Mouse (Mus musculus) heart, postnatal 0 days (tissue): ENCODE measurements around the gene Ap3b1. TPM values are rescaled to one million over a fixed set of nuclear protein-coding genes. Genes with fewer than 3 reads are reported as not detected.
A peak's percentile ranks its signal among the peaks of the same experiment; 100 is the strongest.

Experiments
- ATAC-seq: fragments of 200-750 bp; cut with Nextera tagmentation; 2 replicates; pipeline ENCODE4 v1.8.0; 2017; ENCODE audit warnings: low read depth, moderate number of reproducible peaks, moderate library complexity; ENCODE audit not compliant: insufficient read depth
- DNase-seq: peaks from one replicate; pipeline ENCODE4 v3.0.0-alpha.2; 2016; ENCODE audit warnings: low spot score
- H3K27ac ChIP-seq: fragments of 300-500 bp; sonication (generic); 2 replicates; pipeline ENCODE4 v1.5.1; 2014; ENCODE audit warnings: low read depth, mild to moderate bottlenecking
- H3K27me3 ChIP-seq: fragments of 300-500 bp; sonication (generic); 2 replicates; pipeline ENCODE4 v1.6.1; 2014; ENCODE audit warnings: low read length, mixed read lengths; ENCODE audit not compliant: control insufficient read depth, insufficient read depth
- H3K36me3 ChIP-seq: fragments of 300-500 bp; sonication (generic); replicated peaks from 2 replicates; pipeline ENCODE4 v1.6.1; 2014; ENCODE audit warnings: low read length, mixed read lengths; ENCODE audit not compliant: control insufficient read depth, insufficient read depth
- H3K4me1 ChIP-seq: fragments of 300-500 bp; sonication (generic); 2 replicates; pipeline ENCODE4 v1.6.1; 2014; ENCODE audit warnings: antibody characterized with exemption; ENCODE audit not compliant: control insufficient read depth, insufficient read depth
- H3K4me2 ChIP-seq: fragments of 300-500 bp; sonication (generic); 2 replicates; pipeline ENCODE4 v1.6.1; 2014; ENCODE audit warnings: low read depth, mild to moderate bottlenecking, low read length, moderate library complexity
- H3K4me3 ChIP-seq: fragments of 300-500 bp; sonication (generic); 2 replicates; pipeline ENCODE4 v1.5.1; 2014; ENCODE audit warnings: low read depth, low read length
- H3K9ac ChIP-seq: fragments of 300-500 bp; sonication (generic); replicated peaks from 2 replicates; pipeline ENCODE4 v1.6.1; 2014; ENCODE audit warnings: low read depth, low read length, mixed read lengths
- H3K9me3 ChIP-seq: fragments of 300-500 bp; sonication (generic); replicated peaks from 2 replicates; pipeline ENCODE4 v1.6.1; 2016; ENCODE audit warnings: low read length; ENCODE audit not compliant: control insufficient read depth
- CTCF ChIP-seq: IDR thresholded peaks from 2 replicates; pipeline ENCODE4 v1.5.1; 2016; ENCODE audit warnings: antibody characterized with exemption, control low read depth, low read depth
- EP300 ChIP-seq: IDR thresholded peaks from 2 replicates; pipeline ENCODE4 v1.6.1; 2016; ENCODE audit warnings: antibody characterized with exemption, low read depth
- WGBS: fragments of 180-500 bp; shearing (Covaris S2); extraction: QIAGEN DNeasy Blood & Tissue Kit; methylation state at CpG from one replicate; pipeline ENCODE4 v1.1.7; 2014; 5-methylcytosine and 5-hydroxymethylcytosine counted together
- polyA plus RNA-seq: library from polyadenylated mRNA; unstranded; fragments of >200 nt; fragmentation: Nextera tagmentation; extraction: Ambion mirVana; gene quantifications from 2 replicates; pipeline ENCODE4 v1.2.1, GENCODE M21; 2015
- total RNA-seq: library from RNA; depleted of rRNA; stranded (reverse); fragments of >200 nt; gene quantifications from 2 replicates; pipeline ENCODE4 v1.2.3, GENCODE M21; 2014; ENCODE audit warnings: low replicate concordance

Gene Ap3b1
- total and polyA plus RNA-seq, 2 experiments from 2014 or later = 22.5 to 26.0 TPM

GRCm38 (mm10) chr13:94524669-94525238, 166.0 kb downstream of the Ap3b1 start:
- peaks cover 14% of the 10 kb centered on the region; the same call in 1 of the 2 replicates for H3K4me1 ChIP-seq
- H3K9ac ChIP-seq = no peak overlapping the region
- peaks cover 21% of the 10 kb centered on the region for H3K36me3 ChIP-seq
- ATAC-seq (peak; percentile 55), DNase-seq (peak; percentile 27)
- no peaks in the 10 kb centered on the region for H3K9me3 ChIP-seq
- 31% methylated on average over 7 of the region's 7 CpGs for WGBS
- H3K4me3 ChIP-seq = no peak overlapping the region
- no peak overlapping the region for H3K4me2 ChIP-seq
- no peaks in the 10 kb centered on the region for H3K27me3 ChIP-seq
- peak overlapping the region; percentile 5; the same call in 1 of the 2 replicates for H3K27ac ChIP-seq
- no peak for TF ChIP-seq CTCF
- no peak for TF ChIP-seq EP300

- H3K36me3 ChIP-seq = peaks cover 26% of the 10 kb centered on the region
- WGBS = 89% methylated on average over 5 of the region's 5 CpGs
- no peak for TF ChIP-seq EP300
- no peak for TF ChIP-seq CTCF
- H3K9ac ChIP-seq = no peak overlapping the region
- H3K27ac ChIP-seq = no peak overlapping the region
- no peaks in the 10 kb centered on the region for H3K27me3 ChIP-seq
- 0 out of 2 replicates have a peak, but pooled peaks cover 7% of the 10 kb centered on the region for H3K4me1 ChIP-seq
- no peak for DNase-seq
- H3K9me3 ChIP-seq = no peaks in the 10 kb centered on the region
- no peak for ATAC-seq
- no peak overlapping the region for H3K4me3 ChIP-seq
- no peak overlapping the region for H3K4me2 ChIP-seq
Observed at GRCm38 (mm10) chr13:94529138-94529537, 170.4 kb downstream of the Ap3b1 start.

GRCm38 (mm10) chr13:94533516-94533915, 174.8 kb downstream of the Ap3b1 start:
- DNase-seq = no peak
- Histone ChIP-seq H3K9ac (no peak overlapping the region), H3K4me1 (no peaks in the 10 kb centered on the region), H3K4me2 (no peak overlapping the region), H3K27me3 (no peaks in the 10 kb centered on the region), H3K36me3 (peaks cover 22% of the 10 kb centered on the region), H3K4me3 (no peak overlapping the region), H3K9me3 (no peaks in the 10 kb centered on the region), H3K27ac (no peak overlapping the region)
- TF ChIP-seq CTCF (no peak), EP300 (no peak)
- ATAC-seq = no peak
- WGBS = 95% methylated on average over 8 of the region's 8 CpGs

GRCm38 (mm10) chr13:94537336-94537735, 178.6 kb downstream of the Ap3b1 start:
- no peaks in the 10 kb centered on the region for H3K27me3 ChIP-seq
- H3K4me1 ChIP-seq = no peaks in the 10 kb centered on the region
- 64% methylated on average over 4 of the region's 4 CpGs for WGBS
- H3K4me3 ChIP-seq = no peak overlapping the region
- H3K4me2 ChIP-seq = no peak overlapping the region
- H3K9ac ChIP-seq = no peak overlapping the region
- no peaks in the 10 kb centered on the region for H3K9me3 ChIP-seq
- TF ChIP-seq EP300 (no peak), CTCF (no peak)
- DNase-seq (no peak), ATAC-seq (no peak)
- peaks cover 19% of the 10 kb centered on the region; the same call in 1 of the 2 replicates for H3K36me3 ChIP-seq
- no peak overlapping the region for H3K27ac ChIP-seq

- ATAC-seq = no peak
- Histone ChIP-seq H3K4me2 (no peak overlapping the region), H3K4me3 (no peak overlapping the region), H3K9ac (no peak overlapping the region), H3K27me3 (no peaks in the 10 kb centered on the region), H3K27ac (no peak overlapping the region), H3K9me3 (no peaks in the 10 kb centered on the region), H3K36me3 (peaks cover 23% of the 10 kb centered on the region), H3K4me1 (no peaks in the 10 kb centered on the region)
- TF ChIP-seq EP300 = no peak
- no peak for TF ChIP-seq CTCF
- DNase-seq = no peak
- 87% methylated on average over 10 of the region's 10 CpGs for WGBS
Observed at GRCm38 (mm10) chr13:94539851-94540646, 181.3 kb downstream of the Ap3b1 start.
